Mouse (Mus musculus): ENCODE results near the gene Krt10.

Gene Krt10

GRCm38 (mm10) chr11:99369853-99370451, 19.2 kb downstream of the Krt10 start:
- peak; percentile 5 for DNase-seq

DNA sequence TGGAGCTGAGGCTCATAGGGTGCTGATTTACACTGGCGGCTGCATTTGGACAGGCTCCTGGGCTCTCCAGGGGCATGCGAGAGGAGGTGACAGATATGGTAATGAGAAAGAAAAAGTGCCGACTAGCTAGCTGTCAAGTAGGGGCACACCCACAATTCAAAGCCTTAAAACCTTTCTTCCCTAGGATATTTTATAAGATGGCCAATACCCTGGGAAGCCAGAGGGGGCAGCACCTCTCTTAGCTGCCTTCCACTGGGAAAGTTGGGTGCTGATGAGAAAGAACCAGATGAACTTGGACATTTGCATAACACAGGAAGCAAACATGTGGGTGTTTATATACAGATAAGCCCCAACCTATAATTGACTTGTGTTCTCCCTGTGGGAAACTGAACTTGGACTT, 19.9 kb downstream of the Krt10 start:
- peak; percentile 3 for DNase-seq

- DNase-seq = peak; percentile 11
These were observed 22.4 kb downstream of the Krt10 start for GRCm38 (mm10) chr11:99366791-99367190.

- DNase-seq = peak; percentile 5
These were observed 24.8 kb downstream of the Krt10 start for GRCm38 (mm10) chr11:99364412-99364811.

DNA sequence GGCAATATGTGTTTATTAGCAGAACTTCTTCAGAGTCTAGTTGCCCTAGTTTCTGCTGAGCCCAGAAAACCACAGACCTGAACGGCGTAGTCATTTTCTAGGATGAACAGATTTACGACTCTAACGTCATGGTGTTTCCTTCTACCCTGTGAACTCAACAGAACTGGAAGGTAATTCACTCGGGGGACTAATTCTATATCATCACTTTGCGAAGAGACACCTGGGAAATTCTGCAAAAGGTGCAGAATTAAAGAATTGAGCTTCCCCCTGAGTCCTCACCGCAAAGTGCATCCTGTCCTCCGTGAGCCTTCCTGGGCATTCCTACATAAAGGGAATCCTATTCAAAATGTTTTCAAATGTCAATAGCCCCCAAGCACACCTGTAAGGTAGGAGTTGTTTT, 27.7 kb downstream of the Krt10 start:
- no peak for DNase-seq

DNA sequence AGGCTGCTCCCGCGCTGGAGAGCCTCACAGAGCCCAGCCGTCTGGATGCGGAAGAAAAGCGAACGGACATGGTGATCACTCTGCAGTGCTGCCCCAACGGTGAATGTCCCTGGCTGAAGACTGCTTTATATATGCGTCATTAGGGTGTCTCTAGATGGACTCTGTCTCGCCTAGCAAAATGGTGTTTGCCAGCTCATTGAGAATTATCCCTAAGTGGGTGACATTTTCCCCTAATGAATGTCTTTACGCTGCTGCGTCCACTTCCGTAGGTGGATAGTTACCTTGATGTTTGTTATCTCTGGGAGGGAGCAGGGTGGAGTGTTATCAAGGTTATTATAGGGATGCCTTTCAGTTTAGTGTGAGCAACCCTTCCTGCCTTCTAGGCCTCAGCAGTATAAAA, 38.2 kb downstream of the Krt10 start, which contains the start of gene Krt27:
Gene Krt27, minus strand, starts transcription at position 101 of the 400 bp plus-strand sequence.
- no peak for DNase-seq

GRCm38 (mm10) chr11:99339299-99339847, 49.8 kb downstream of the Krt10 start:
- no peak for DNase-seq

GRCm38 (mm10) chr11:99337866-99338265, 51.3 kb downstream of the Krt10 start, which contains the start of gene Krt26:
Gene Krt26, minus strand, starts transcription at chr11:99337966.
- DNase-seq = no peak

Measured in thymus, postnatal 25 days (tissue).